Mouse (Mus musculus) neural tube, embryonic 10.5 days (tissue): Measurements from ENCODE around the gene Tnfrsf1a.
A peak's percentile ranks its signal among the peaks of the same experiment; 100 is the strongest.

Experiments
- DNase-seq: peaks from one replicate; pipeline ENCODE4 v3.0.0-alpha.2; 2017; ENCODE audit warnings: low spot score; ENCODE audit errors: extremely low spot score

Tnfrsf1a gene

GRCm38 (mm10) chr6:125322794-125323193 is 26.4 kb upstream of the Tnfrsf1a start:
- no peak for DNase-seq

- DNase-seq: no peak
Observed at GRCm38 (mm10) chr6:125323547-125323946, 25.6 kb upstream of the Tnfrsf1a start.

- no peak for DNase-seq
Observed at GRCm38 (mm10) chr6:125325337-125325736, 23.8 kb upstream of the Tnfrsf1a start.

GRCm38 (mm10) chr6:125328243-125328642 is 20.9 kb upstream of the Tnfrsf1a start:
- no peak for DNase-seq

GRCm38 (mm10) chr6:125330626-125331326 is 18.4 kb upstream of the Tnfrsf1a start:
- peak; percentile 78 for DNase-seq

- no peak for DNase-seq
Observed at GRCm38 (mm10) chr6:125333112-125333899, 15.9 kb upstream of the Tnfrsf1a start.

- DNase-seq: no peak
Observed at GRCm38 (mm10) chr6:125334356-125334755, 14.8 kb upstream of the Tnfrsf1a start.

- DNase-seq: no peak
Observed at GRCm38 (mm10) chr6:125338791-125339660, 10.1 kb upstream of the Tnfrsf1a start.

- no peak for DNase-seq
Observed at GRCm38 (mm10) chr6:125340244-125340643, 8.9 kb upstream of the Tnfrsf1a start.

GRCm38 (mm10) chr6:125342198-125342597 is 7.0 kb upstream of the Tnfrsf1a start:
- no peak for DNase-seq

GRCm38 (mm10) chr6:125344084-125344483 is 5.1 kb upstream of the Tnfrsf1a start:
- no peak for DNase-seq

GRCm38 (mm10) chr6:125344866-125345265 is 4.3 kb upstream of the Tnfrsf1a start:
- no peak for DNase-seq

- no peak for DNase-seq
Observed at GRCm38 (mm10) chr6:125345625-125346024, 3.5 kb upstream of the Tnfrsf1a start.

- DNase-seq: no peak
Observed at GRCm38 (mm10) chr6:125346029-125346428, 3.1 kb upstream of the Tnfrsf1a start.

GRCm38 (mm10) chr6:125349575-125350230 is 541 bp downstream of the Tnfrsf1a start:
- DNase-seq: peak; percentile 65

GRCm38 (mm10) chr6:125350231-125350994 is 1.3 kb downstream of the Tnfrsf1a start:
- no peak for DNase-seq

GRCm38 (mm10) chr6:125350995-125351324 is 1.8 kb downstream of the Tnfrsf1a start:
- DNase-seq: no peak

GRCm38 (mm10) chr6:125351368-125352045 is 2.3 kb downstream of the Tnfrsf1a start:
- DNase-seq: no peak

GRCm38 (mm10) chr6:125352046-125352384 is 2.9 kb downstream of the Tnfrsf1a start:
- DNase-seq: no peak

- no peak for DNase-seq
Observed at GRCm38 (mm10) chr6:125352811-125353210, 3.6 kb downstream of the Tnfrsf1a start.
